Mouse (Mus musculus): ENCODE measurements around the gene Gm10338.
"Not testable (repeated sequence)": the region's sequence is repeated elsewhere in the genome, so short reads cannot be mapped to it uniquely, and the experiment has no call there.

Gene Gm10338

DNA sequence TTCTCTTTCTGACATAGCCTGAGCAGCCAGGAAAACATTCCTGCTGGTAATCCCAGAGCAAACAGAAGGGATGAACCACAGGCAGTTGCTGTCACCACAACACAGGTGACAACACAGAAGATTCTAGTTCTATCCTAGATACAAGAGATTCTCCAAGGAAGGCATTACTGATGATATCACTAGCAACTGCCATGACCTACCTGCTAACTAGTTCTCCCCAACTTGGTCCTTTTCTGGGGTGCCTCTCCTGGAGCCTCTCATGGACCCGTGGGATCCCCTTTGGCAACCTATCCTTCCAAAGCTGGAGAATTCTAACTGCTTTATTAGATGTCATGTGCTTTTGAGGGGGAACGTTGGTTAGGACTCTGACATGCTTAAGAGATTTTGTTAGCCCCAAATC, at the start of gene Gm10338:
Gm10338 (minus strand) TSS at position 101 of the 400 bp plus-strand sequence.
- not testable (repeated sequence) for DNase-seq (ENCODE audit: low spot score)

DNA sequence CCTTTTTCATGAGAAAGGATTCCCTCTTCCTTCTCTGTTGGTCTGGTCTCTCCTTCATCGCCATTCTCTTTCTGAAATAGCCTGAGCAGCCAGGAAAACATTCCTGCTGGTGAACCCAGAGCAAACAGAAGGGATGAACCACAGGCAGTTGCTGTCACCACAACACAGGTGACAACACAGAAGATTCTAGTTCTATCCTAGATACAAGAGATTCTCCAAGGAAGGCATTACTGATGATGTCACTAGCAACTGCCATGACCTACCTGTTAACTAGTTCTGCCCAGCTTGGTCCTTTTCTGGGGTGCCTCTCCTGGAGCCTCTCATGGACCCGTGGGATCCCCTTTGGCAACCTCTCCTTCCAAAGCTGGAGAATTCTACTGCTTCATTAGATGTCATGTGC, 48.5 kb upstream of the Gm10338 start, which contains the start of gene Gm10128:
Gm10128 (minus strand) TSS at position 101 of the 400 bp plus-strand sequence.
- not testable (repeated sequence) for DNase-seq (ENCODE audit: low spot score)

DNA sequence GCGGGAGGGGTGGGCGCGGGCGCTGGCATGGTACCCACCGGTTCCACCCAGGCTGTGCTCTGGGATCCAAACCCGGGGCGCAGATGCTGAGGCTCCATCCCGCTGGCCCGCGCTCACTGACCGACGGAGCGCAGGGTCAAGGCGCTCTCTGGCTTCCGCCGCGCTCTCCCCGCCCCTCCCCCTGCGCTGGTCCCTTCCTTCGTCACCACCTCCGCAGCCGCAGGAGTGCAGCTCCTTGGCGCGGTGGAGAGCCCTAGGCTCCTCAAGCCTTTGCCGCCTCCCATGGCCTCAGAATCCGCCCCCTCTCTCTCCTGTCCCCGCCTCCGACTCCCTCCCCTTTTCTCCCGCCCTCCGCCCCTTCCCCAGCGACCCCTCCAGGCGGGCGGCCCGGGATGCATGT, 27.0 kb downstream of the Gm10338 start, which contains the start of gene Gm3558:
Gm3558 (minus strand) TSS at position 185 of the 400 bp plus-strand sequence.
- not testable (repeated sequence) for DNase-seq (ENCODE audit: low spot score)

DNA sequence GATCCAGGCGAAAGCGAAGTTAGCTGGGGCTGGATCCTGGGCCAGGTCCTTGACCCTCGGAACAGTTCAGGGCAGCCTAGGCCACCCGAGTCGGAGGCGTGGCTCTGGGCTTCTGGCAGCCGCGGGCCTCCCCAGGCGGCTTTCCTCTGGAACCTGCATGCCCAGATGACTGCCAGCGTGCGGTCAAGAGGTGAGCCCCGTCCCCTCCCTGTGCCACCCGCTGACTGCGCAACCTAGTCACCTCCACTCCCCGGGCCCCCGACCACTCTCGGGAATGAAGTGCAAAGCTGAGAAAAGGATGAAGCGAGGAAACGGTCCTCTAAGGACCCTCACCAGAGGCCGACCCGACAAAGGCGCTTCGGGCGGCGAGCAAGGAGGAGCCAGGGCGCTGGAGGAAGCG, 27.5 kb downstream of the Gm10338 start:
- DNase-seq (ENCODE audit: low spot score) = peak; percentile 1

DNA sequence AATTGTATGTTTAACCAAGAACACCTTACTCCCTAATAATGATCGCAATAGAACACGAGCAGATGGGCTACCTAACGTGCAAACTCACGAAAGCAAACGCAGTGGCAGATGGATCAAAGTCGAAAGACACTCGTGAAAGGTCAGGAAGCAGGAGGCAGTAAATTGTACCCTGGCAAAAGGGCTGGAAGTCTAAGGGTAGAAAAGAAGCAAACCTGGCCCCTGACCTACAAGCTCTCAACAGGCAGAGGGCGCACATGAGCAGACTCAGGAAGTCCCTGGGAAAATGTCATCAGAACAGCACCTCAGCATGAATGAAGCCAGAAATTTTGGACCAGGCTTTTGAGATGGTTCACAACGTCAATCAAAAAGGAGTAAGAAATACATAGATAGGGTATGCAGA, 28.1 kb downstream of the Gm10338 start:
- not testable (repeated sequence) for DNase-seq (ENCODE audit: low spot score)
